Mouse (Mus musculus): ENCODE results near the gene Cryzl1. TPM values are rescaled to one million over a fixed set of nuclear protein-coding genes. Genes with fewer than 3 reads are reported as not detected.
A peak's percentile ranks its signal among the peaks of the same experiment; 100 is the strongest.
"Not testable (repeated sequence)": the region's sequence is repeated elsewhere in the genome, so short reads cannot be mapped to it uniquely, and the experiment has no call there.

Cryzl1 gene
- total RNA-seq, 2 experiments from 2014 or later: 106 to 110 TPM

DNA sequence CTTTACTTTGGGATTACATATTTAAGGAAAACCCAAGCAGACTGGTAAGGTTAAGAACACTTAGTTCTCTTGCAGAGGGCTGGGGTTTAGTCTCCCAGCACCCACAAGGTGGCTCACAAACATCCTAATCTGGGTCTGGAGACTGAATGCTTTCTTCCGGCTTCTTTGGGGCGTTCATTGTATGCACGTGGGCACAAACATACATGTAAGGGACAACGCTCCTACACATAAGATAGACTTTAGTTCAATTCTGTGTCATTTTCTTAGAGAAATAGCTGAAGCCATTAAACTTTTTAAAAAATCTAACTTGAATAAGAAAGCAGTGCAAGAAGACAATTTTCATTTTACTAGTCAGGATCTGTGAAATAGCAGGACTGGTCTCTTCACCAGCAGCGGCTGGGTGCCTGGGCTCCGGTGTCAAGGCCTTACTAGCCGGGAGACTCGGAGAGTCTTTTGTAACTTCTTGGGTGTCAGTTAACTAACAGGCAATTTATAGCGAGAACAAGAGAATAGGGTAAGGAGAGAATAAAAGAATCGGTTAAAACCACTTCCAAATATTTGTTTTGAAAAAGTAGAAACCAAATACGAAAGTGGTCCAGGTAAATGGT, 82.7 kb downstream of the Cryzl1 start:
- DNase-seq (ENCODE audit: low spot score in 2 of 2): no peak

DNA sequence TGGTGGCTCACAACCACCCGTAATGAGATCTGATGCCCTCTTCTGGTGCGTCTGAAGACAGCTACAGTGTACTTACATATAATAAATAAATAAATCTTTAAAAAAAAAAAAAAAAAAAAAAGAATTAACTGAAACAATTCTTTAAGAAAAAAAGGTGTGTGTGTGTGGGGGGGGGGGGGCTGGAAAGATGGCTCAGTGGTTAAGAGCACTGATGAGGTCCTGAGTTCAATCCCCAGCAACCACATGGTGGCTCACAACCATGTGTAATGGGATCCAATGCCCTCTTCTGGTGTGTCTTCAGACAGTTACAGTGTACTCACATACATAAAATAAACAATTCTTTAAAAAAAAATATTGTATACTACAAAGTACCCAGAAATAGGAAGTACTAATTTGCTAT, 83.4 kb downstream of the Cryzl1 start:
- not testable (repeated sequence) for DNase-seq (ENCODE audit: low spot score in 2 of 2)

DNA sequence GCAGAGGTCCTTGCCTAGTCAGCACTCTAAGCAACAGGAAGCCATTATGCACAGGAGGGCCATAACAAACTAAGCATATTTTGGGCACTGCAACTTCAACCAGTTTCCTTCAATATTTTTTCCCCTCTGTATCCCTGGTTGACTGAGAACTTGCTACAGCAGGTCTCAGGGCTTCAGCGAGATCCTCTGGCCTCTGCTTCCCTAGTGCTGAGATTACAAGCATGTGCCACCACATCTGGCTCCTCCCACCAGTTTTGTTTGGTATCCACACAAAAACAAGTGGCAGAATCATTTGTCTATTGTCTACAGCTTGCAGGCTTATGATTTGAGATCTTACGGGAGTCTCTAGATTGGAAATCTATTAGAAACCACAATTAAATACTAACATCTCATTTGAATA, 83.9 kb downstream of the Cryzl1 start:
- DNase-seq (ENCODE audit: low spot score in 2 of 2): no peak

DNA sequence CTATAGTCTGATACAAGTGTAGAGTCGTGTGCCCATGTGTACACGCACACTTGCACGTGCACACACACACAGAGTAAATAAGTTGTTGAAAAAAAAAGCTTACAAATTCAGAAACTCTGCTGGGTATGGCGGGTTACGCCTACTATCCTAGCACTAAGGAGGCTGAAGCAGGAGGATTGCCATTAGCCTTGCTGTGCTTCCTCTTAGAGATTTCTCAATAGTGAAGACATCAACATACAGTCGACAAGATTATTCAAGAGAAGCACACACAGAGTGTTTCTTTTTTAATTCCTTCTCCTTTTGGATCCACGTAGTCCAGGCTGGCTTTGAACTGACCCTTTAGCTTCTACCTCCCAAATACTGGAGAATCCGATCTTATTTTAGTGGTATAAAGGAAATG, 88.6 kb downstream of the Cryzl1 start:
- no peak for DNase-seq (ENCODE audit: low spot score in 2 of 2)

DNA sequence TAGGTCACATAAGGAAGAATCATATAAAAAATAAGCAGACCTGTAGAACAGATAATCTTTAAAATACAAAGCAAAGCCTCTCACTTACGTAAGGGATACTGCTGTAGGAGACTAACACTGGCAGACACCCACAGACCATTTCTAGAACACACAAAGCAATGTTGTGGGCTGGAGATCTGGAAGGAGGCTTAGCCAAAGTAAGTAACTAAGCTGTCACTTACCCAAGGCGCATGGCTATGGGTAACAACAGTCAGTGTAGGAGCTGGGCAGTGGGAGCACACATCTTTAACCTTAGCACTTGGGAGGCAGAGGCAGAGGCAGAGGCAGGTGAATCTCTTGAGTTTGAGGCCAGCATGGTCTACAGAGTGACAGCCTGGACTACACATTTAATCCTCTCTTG, 89.1 kb downstream of the Cryzl1 start:
- peak; percentile 34 to 57 for DNase-seq (ENCODE audit: low spot score in 2 of 2)

Other genes with a start within 250 kb of the Cryzl1 start
- 10 to 100 TPM; 41.7 to 53.2 TPM for gene Ifnar1, start 243.7 kb downstream of the Cryzl1 start, total RNA-seq (2021)
- gene Ifngr2, start 181.9 kb downstream of the Cryzl1 start, total RNA-seq (2021): 10 to 100 TPM; 31.3 to 41.2 TPM
- gene Tmem50b, start 131.2 kb downstream of the Cryzl1 start, total RNA-seq (2021): 10 to 100 TPM; 87.7 to 92.8 TPM
- 1 to 10 TPM; 8.3 to 8.6 TPM for gene Dnajc28, start 109.9 kb downstream of the Cryzl1 start, total RNA-seq (2021)
- gene Gart, start 82.0 kb downstream of the Cryzl1 start, total RNA-seq (2021): 10 to 100 TPM; 53.0 TPM
- 100 to 1,000 TPM; 202 to 210 TPM for gene Son, start 81.5 kb downstream of the Cryzl1 start, total RNA-seq (2021)
- gene Donson, start 40.2 kb downstream of the Cryzl1 start, total RNA-seq (2021): 10 to 100 TPM; 20.1 to 20.5 TPM
- gene Itsn1, start 306 bp upstream of the Cryzl1 start, total RNA-seq (2021): 100 to 1,000 TPM; 127 to 135 TPM